In the genomic region with DNA sequence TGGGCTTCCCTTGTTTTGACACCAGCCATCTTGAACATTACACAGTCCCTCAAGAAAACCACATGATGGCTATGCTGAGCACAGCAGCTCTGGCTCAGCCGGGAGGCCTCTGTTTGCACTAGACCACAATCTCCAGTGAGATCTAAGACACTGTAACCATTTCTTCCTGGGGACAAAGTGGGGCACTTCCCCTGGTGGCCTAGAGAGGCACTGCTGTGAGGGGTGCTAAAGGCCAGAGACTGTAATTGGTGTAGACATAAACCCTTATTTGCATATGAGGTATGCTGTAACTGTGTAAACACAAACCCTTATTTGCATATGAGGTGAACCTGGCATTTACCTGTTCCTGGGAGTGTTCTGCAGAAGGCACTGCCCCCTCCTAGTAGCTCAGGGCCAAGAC, we compare ENCODE assay signal across 9 mouse cellular contexts.
DNase-seq lines count a peak whose midpoint lies in the region; ATAC-seq and TF ChIP-seq lines count a peak whose summit lies in the region.
"Had no signal": no experiment of that assay in that cellular context is flagged by ENCODE, and none has a peak within 500 bp of the region (broad histone marks: within the 10 kb centered on the region; RNA-seq: fewer than 3 reads in every experiment).

No protein-coding gene starts in this region.

- no peak for TF ChIP-seq POLR2A in cerebellum, adult 2 months (IDR thresholded peaks at IDR 0.05; ENCODE audit: borderline replicate concordance, insufficient read depth, low read length)

- peak; percentile 39 to 49 for DNase-seq in spleen, postnatal 36 days (ENCODE audit: low spot score in 2 of 2)
- DNase-seq in spleen, adult 12 weeks (ENCODE audit: low spot score) = no peak
- peak; percentile 49 for DNase-seq in c-Kit-positive CD71-negative TER-119-negative erythroid progenitor cells, embryonic 14.5 days (ENCODE audit: low read depth)
- DNase-seq in right cerebral cortex, postnatal 10 days (ENCODE audit: low spot score in 2 of 2) = no peak
- no peak for DNase-seq in right cerebral cortex, postnatal 25 days
- no peak for DNase-seq in cerebellum, adult 2 months
- DNase-seq: kidney, adult 18-20 months had no signal

- 81% methylated on average over 1 of the region's 1 CpGs for WGBS in cerebellum, adult 2 months

- H3K4me1 ChIP-seq in cerebellum, adult 2 months (ENCODE audit: control insufficient read depth, insufficient read depth, low read length) = peaks cover 2% of the 10 kb centered on the region; the same call in 1 of the 2 replicates

- peak; percentile 88 for ATAC-seq in megakaryocyte progenitor cell, adult 5-6 weeks (replicated peaks; ENCODE audit: poor library complexity)

- no peak overlapping the region for H3K27ac ChIP-seq in cerebellum, adult 2 months (ENCODE audit: insufficient read depth, low read length)
- H3K27ac ChIP-seq: liver, embryonic 15.5 days had no signal

- H3K27me3 ChIP-seq in cerebellum, adult 2 months (ENCODE audit: control insufficient read depth, insufficient read depth, low read length) = no peaks in the 10 kb centered on the region
- H3K27me3 ChIP-seq: liver, embryonic 15.5 days had no signal

- TF ChIP-seq CTCF in cerebellum, adult 2 months (IDR thresholded peaks at IDR 0.05; ENCODE audit: borderline replicate concordance, insufficient read depth, low read depth, low read length) = no peak

- H3K4me3 ChIP-seq in cerebellum, adult 2 months (replicated peaks; ENCODE audit: insufficient read depth, low read depth, low read length) = no peak overlapping the region
- H3K4me3 ChIP-seq: liver, embryonic 15.5 days had no signal

Comparison
In these comparisons a context has a peak if more than half of its experiments do, and no peak if none do; other contexts are left out.
1. DNase-seq: peak in spleen, postnatal 36 days (2 of 2) and c-Kit-positive CD71-negative TER-119-negative erythroid progenitor cells, embryonic 14.5 days (single experiment); none in spleen, adult 12 weeks (single experiment), right cerebral cortex, postnatal 10 days (0 of 2), right cerebral cortex, postnatal 25 days (single experiment) and cerebellum, adult 2 months (0 of 2).